Mouse (Mus musculus) heart, embryonic 13.5 days (tissue): ENCODE data around the gene H2-Oa. TPM values are rescaled to one million over a fixed set of nuclear protein-coding genes. Genes with fewer than 3 reads are reported as not detected.

Experiments
- ATAC-seq: fragments of 200-750 bp; cut with Nextera tagmentation; 2 replicates; pipeline ENCODE4 v1.8.0; 2017; ENCODE audit warnings: moderate TSS enrichment; ENCODE audit not compliant: insufficient number of reproducible peaks, low FRiP score, low TSS enrichment; ENCODE audit errors: extremely low read depth
- H3K27ac ChIP-seq: fragments of 300-500 bp; sonication (generic); replicated peaks from 2 replicates; pipeline ENCODE4 v1.5.1; 2015; ENCODE audit warnings: moderate library complexity, mild to moderate bottlenecking, inconsistent platforms
- H3K27me3 ChIP-seq: fragments of 300-500 bp; sonication (generic); replicated peaks from 2 replicates; pipeline ENCODE4 v1.6.1; 2015; ENCODE audit warnings: mild to moderate bottlenecking, inconsistent platforms
- H3K36me3 ChIP-seq: fragments of 300-500 bp; sonication (generic); 2 replicates; pipeline ENCODE4 v1.6.1; 2015; ENCODE audit warnings: mild to moderate bottlenecking, inconsistent platforms
- H3K4me1 ChIP-seq: fragments of 300-500 bp; sonication (generic); 2 replicates; pipeline ENCODE4 v1.6.1; 2015; ENCODE audit warnings: inconsistent platforms
- H3K4me2 ChIP-seq: fragments of 300-500 bp; sonication (generic); 2 replicates; pipeline ENCODE4 v1.6.1; 2015; ENCODE audit warnings: inconsistent platforms, mild to moderate bottlenecking, moderate library complexity
- H3K4me3 ChIP-seq: fragments of 300-500 bp; sonication (generic); 2 replicates; pipeline ENCODE4 v1.5.1; 2015; ENCODE audit warnings: moderate library complexity, mild to moderate bottlenecking, inconsistent platforms
- H3K9ac ChIP-seq: fragments of 300-500 bp; sonication (generic); 2 replicates; pipeline ENCODE4 v1.6.1; 2015; ENCODE audit warnings: inconsistent platforms, mild to moderate bottlenecking, moderate library complexity
- H3K9me3 ChIP-seq: fragments of 300-500 bp; sonication (generic); 2 replicates; pipeline ENCODE4 v1.6.1; 2016; ENCODE audit warnings: inconsistent platforms
- WGBS: fragments of 180-500 bp; shearing (Covaris S2); methylation state at CpG from one replicate; pipeline ENCODE4 v1.1.7; 2015; ENCODE audit warnings: mixed read lengths; 5-methylcytosine and 5-hydroxymethylcytosine counted together
- polyA plus RNA-seq: library from polyadenylated mRNA; unstranded; fragments of >200 nt; fragmentation: Nextera tagmentation; extraction: Ambion mirVana; gene quantifications from 2 replicates; pipeline ENCODE4 v1.2.1, GENCODE M21; 2015

Gene H2-Oa
- 0.23 TPM in 2 replicates for polyA plus RNA-seq

GRCm38 (mm10) chr17:34092197-34092875 lies at the start of gene H2-Oa:
TSS of gene H2-Oa (plus strand) at chr17:34092340.
- Histone ChIP-seq H3K4me2 (no peak within 1 kb of the TSS), H3K27ac (no peak within 1 kb of the TSS), H3K36me3 (no peaks in the 10 kb centered on the region), H3K27me3 (peaks cover 4% of the 10 kb centered on the region; the same call in 1 of the 2 replicates), H3K4me1 (peaks cover 16% of the 10 kb centered on the region), H3K9ac (no peak within 1 kb of the TSS), H3K9me3 (no peaks in the 10 kb centered on the region), H3K4me3 (no peak within 1 kb of the TSS)
- no peak for ATAC-seq
- 30% methylated on average over 11 of the region's 11 CpGs for WGBS

- no peak overlapping the region for H3K4me3 ChIP-seq
- H3K27me3 ChIP-seq, result peaks cover 38% of the 10 kb centered on the region
- no peak for ATAC-seq
- no peak overlapping the region for H3K9ac ChIP-seq
- WGBS, result 76% methylated on average over 14 of the region's 14 CpGs
- no peak overlapping the region for H3K4me2 ChIP-seq
- no peaks in the 10 kb centered on the region for H3K36me3 ChIP-seq
- H3K4me1 ChIP-seq, result 0 out of 2 replicates have a peak, but pooled peaks cover 4% of the 10 kb centered on the region
- H3K9me3 ChIP-seq, result peaks cover 16% of the 10 kb centered on the region
- H3K27ac ChIP-seq, result no peak overlapping the region
These were observed 46.2 kb upstream of the H2-Oa start for GRCm38 (mm10) chr17:34045941-34046340.

- no peak for ATAC-seq
- Histone ChIP-seq H3K4me3 (no peak overlapping the region), H3K4me2 (no peak overlapping the region), H3K9ac (no peak overlapping the region), H3K4me1 (no peaks in the 10 kb centered on the region), H3K27me3 (peaks cover 25% of the 10 kb centered on the region), H3K36me3 (no peaks in the 10 kb centered on the region), H3K27ac (no peak overlapping the region), H3K9me3 (peaks cover 16% of the 10 kb centered on the region)
- 85% methylated on average over 5 of the region's 5 CpGs for WGBS
These were observed 44.6 kb upstream of the H2-Oa start for GRCm38 (mm10) chr17:34047404-34048050.

- Histone ChIP-seq H3K9ac (no peak overlapping the region), H3K36me3 (no peaks in the 10 kb centered on the region), H3K27ac (no peak overlapping the region), H3K4me1 (no peaks in the 10 kb centered on the region), H3K4me3 (no peak overlapping the region), H3K27me3 (0 out of 2 replicates have a peak, but pooled peaks cover 1% of the 10 kb centered on the region), H3K4me2 (no peak overlapping the region), H3K9me3 (no peaks in the 10 kb centered on the region)
- 55% methylated on average over 7 of the region's 7 CpGs for WGBS
- no peak for ATAC-seq
These were observed 34.9 kb upstream of the H2-Oa start for GRCm38 (mm10) chr17:34057224-34057623.

GRCm38 (mm10) chr17:34068864-34069263 lies 23.3 kb upstream of the H2-Oa start:
- WGBS, result 51% methylated on average over 3 of the region's 3 CpGs

GRCm38 (mm10) chr17:34072091-34072490 lies 20.0 kb upstream of the H2-Oa start:
- no peak overlapping the region for H3K4me2 ChIP-seq
- H3K4me1 ChIP-seq, result 0 out of 2 replicates have a peak, but pooled peaks cover 5% of the 10 kb centered on the region
- H3K36me3 ChIP-seq, result no peaks in the 10 kb centered on the region
- H3K9me3 ChIP-seq, result no peaks in the 10 kb centered on the region
- no peak overlapping the region for H3K4me3 ChIP-seq
- H3K27me3 ChIP-seq, result peaks cover 36% of the 10 kb centered on the region
- no peak overlapping the region for H3K27ac ChIP-seq
- no peak overlapping the region for H3K9ac ChIP-seq
- ATAC-seq, result no peak
- 67% methylated on average over 5 of the region's 5 CpGs for WGBS

More at GRCm38 (mm10) chr17:34068864-34069263, 23.3 kb upstream of the H2-Oa start:
- no peak overlapping the region for H3K9ac ChIP-seq
- ATAC-seq, result no peak
- no peaks in the 10 kb centered on the region for H3K9me3 ChIP-seq
- H3K36me3 ChIP-seq, result no peaks in the 10 kb centered on the region
- no peaks in the 10 kb centered on the region for H3K4me1 ChIP-seq
- no peak overlapping the region for H3K4me3 ChIP-seq
- H3K27ac ChIP-seq, result no peak overlapping the region
- H3K27me3 ChIP-seq, result peaks cover 12% of the 10 kb centered on the region
- H3K4me2 ChIP-seq, result no peak overlapping the region

- WGBS, result 37% methylated on average over 7 of the region's 7 CpGs
- H3K9ac ChIP-seq, result no peak overlapping the region
- H3K27me3 ChIP-seq, result peaks cover 45% of the 10 kb centered on the region
- no peak for ATAC-seq
- H3K36me3 ChIP-seq, result no peaks in the 10 kb centered on the region
- H3K4me2 ChIP-seq, result no peak overlapping the region
- no peak overlapping the region for H3K4me3 ChIP-seq
- H3K27ac ChIP-seq, result no peak overlapping the region
- H3K4me1 ChIP-seq, result 0 out of 2 replicates have a peak, but pooled peaks cover 5% of the 10 kb centered on the region
- no peaks in the 10 kb centered on the region for H3K9me3 ChIP-seq
These were observed 16.9 kb upstream of the H2-Oa start for GRCm38 (mm10) chr17:34075271-34075670.

GRCm38 (mm10) chr17:34077549-34077948 lies 14.6 kb upstream of the H2-Oa start:
- Histone ChIP-seq H3K36me3 (no peaks in the 10 kb centered on the region), H3K9me3 (no peaks in the 10 kb centered on the region), H3K4me1 (0 out of 2 replicates have a peak, but pooled peaks cover 5% of the 10 kb centered on the region), H3K9ac (no peak overlapping the region), H3K27ac (no peak overlapping the region), H3K4me3 (no peak overlapping the region), H3K4me2 (no peak overlapping the region), H3K27me3 (peaks cover 54% of the 10 kb centered on the region)
- ATAC-seq, result no peak
- 0% methylated on average over 9 of the region's 9 CpGs for WGBS

GRCm38 (mm10) chr17:34078148-34078547 lies 14.0 kb upstream of the H2-Oa start:
- H3K27me3 ChIP-seq, result peaks cover 58% of the 10 kb centered on the region
- H3K4me3 ChIP-seq, result no peak overlapping the region
- H3K36me3 ChIP-seq, result no peaks in the 10 kb centered on the region
- H3K27ac ChIP-seq, result no peak overlapping the region
- H3K4me2 ChIP-seq, result no peak overlapping the region
- H3K4me1 ChIP-seq, result 0 out of 2 replicates have a peak, but pooled peaks cover 5% of the 10 kb centered on the region
- WGBS, result 65% methylated on average over 4 of the region's 4 CpGs
- H3K9me3 ChIP-seq, result no peaks in the 10 kb centered on the region
- ATAC-seq, result no peak
- no peak overlapping the region for H3K9ac ChIP-seq

GRCm38 (mm10) chr17:34079002-34079401 lies 13.1 kb upstream of the H2-Oa start:
- Histone ChIP-seq H3K4me1 (0 out of 2 replicates have a peak, but pooled peaks cover 5% of the 10 kb centered on the region), H3K27me3 (peaks cover 58% of the 10 kb centered on the region), H3K9ac (no peak overlapping the region), H3K4me3 (no peak overlapping the region), H3K36me3 (no peaks in the 10 kb centered on the region), H3K27ac (no peak overlapping the region), H3K9me3 (no peaks in the 10 kb centered on the region), H3K4me2 (no peak overlapping the region)
- WGBS, result 78% methylated on average over 11 of the region's 11 CpGs
- no peak for ATAC-seq

GRCm38 (mm10) chr17:34079621-34080020 lies 12.5 kb upstream of the H2-Oa start:
- H3K36me3 ChIP-seq, result no peaks in the 10 kb centered on the region
- 18% methylated on average over 5 of the region's 5 CpGs for WGBS

More at GRCm38 (mm10) chr17:34079621-34080020, 12.5 kb upstream of the H2-Oa start:
- no peak for ATAC-seq
- no peak overlapping the region for H3K4me3 ChIP-seq
- H3K9me3 ChIP-seq, result no peaks in the 10 kb centered on the region
- H3K4me2 ChIP-seq, result no peak overlapping the region
- no peak overlapping the region for H3K9ac ChIP-seq
- no peak overlapping the region for H3K27ac ChIP-seq
- 0 out of 2 replicates have a peak, but pooled peaks cover 5% of the 10 kb centered on the region for H3K4me1 ChIP-seq
- H3K27me3 ChIP-seq, result peaks cover 60% of the 10 kb centered on the region
